Mouse (Mus musculus) erythroblast, embryonic 14.5 days (primary cell): ENCODE measurements around the gene Ghrhr. TPM values are rescaled to one million over a fixed set of nuclear protein-coding genes. Genes with fewer than 3 reads are reported as not detected.

Experiments
- H3K27me3 ChIP-seq: 2 replicates; pipeline ENCODE4 v1.6.1; 2012; ENCODE audit warnings: inconsistent platforms; ENCODE audit not compliant: control insufficient read depth
- H3K36me3 ChIP-seq: 2 replicates; pipeline ENCODE4 v1.6.1; 2012; ENCODE audit warnings: mild to moderate bottlenecking, inconsistent platforms; ENCODE audit not compliant: control insufficient read depth
- H3K4me1 ChIP-seq: 2 replicates; pipeline ENCODE4 v1.6.1; 2012; ENCODE audit warnings: inconsistent platforms; ENCODE audit not compliant: control insufficient read depth
- H3K4me3 ChIP-seq: replicated peaks from 2 replicates; pipeline ENCODE3; 2012; ENCODE audit warnings: moderate library complexity, mild to moderate bottlenecking, inconsistent platforms
- H3K9me3 ChIP-seq: 2 replicates; pipeline ENCODE4 v1.6.1; 2012; ENCODE audit warnings: low read length, inconsistent platforms, mixed read lengths; ENCODE audit not compliant: control insufficient read depth
- GATA1 ChIP-seq: IDR thresholded peaks from 2 replicates; pipeline ENCODE4 v1.6.1; 2012; ENCODE audit warnings: low read length, inconsistent platforms, mixed read lengths
- TAL1 ChIP-seq: IDR thresholded peaks from 3 replicates; pipeline ENCODE4 v1.6.1; 2012; ENCODE audit warnings: low read length, inconsistent platforms, mixed read lengths
- polyA plus RNA-seq: library from polyadenylated mRNA; stranded (reverse); fragments of >175 nt; gene quantifications from 2 replicates; pipeline ENCODE4 v1.2.3, GENCODE M21; 2012

Ghrhr gene
- polyA plus RNA-seq, 1 experiment = not detected

- H3K4me3 ChIP-seq = no peak overlapping the region
- no peaks in the 10 kb centered on the region for H3K4me1 ChIP-seq
- TF ChIP-seq GATA1 (no peak), TAL1 (no peak)
- peaks cover 5% of the 10 kb centered on the region for H3K27me3 ChIP-seq
- no peaks in the 10 kb centered on the region for H3K36me3 ChIP-seq
- H3K9me3 ChIP-seq = no peaks in the 10 kb centered on the region
These were observed 23.0 kb downstream of the Ghrhr start for GRCm38 (mm10) chr6:55398869-55399628.

- H3K27me3 ChIP-seq = peaks cover 5% of the 10 kb centered on the region
- no peak overlapping the region for H3K4me3 ChIP-seq
- no peaks in the 10 kb centered on the region for H3K36me3 ChIP-seq
- H3K4me1 ChIP-seq = no peaks in the 10 kb centered on the region
- TF ChIP-seq GATA1 (no peak), TAL1 (no peak)
- H3K9me3 ChIP-seq = no peaks in the 10 kb centered on the region
These were observed 23.8 kb downstream of the Ghrhr start for GRCm38 (mm10) chr6:55399910-55400309.

GRCm38 (mm10) chr6:55402041-55402776 is 26.1 kb downstream of the Ghrhr start:
- TF ChIP-seq TAL1 (no peak), GATA1 (no peak)
- Histone ChIP-seq H3K27me3 (peaks cover 1% of the 10 kb centered on the region), H3K36me3 (no peaks in the 10 kb centered on the region)

GRCm38 (mm10) chr6:55403411-55404309 is 27.6 kb downstream of the Ghrhr start:
- TF ChIP-seq TAL1 = no peak
- TF ChIP-seq GATA1 = no peak
- Histone ChIP-seq H3K4me1 (no peaks in the 10 kb centered on the region), H3K36me3 (no peaks in the 10 kb centered on the region), H3K9me3 (no peaks in the 10 kb centered on the region), H3K4me3 (no peak overlapping the region), H3K27me3 (no peaks in the 10 kb centered on the region)

More at GRCm38 (mm10) chr6:55402041-55402776, 26.1 kb downstream of the Ghrhr start:
- H3K4me3 ChIP-seq = no peak overlapping the region
- H3K4me1 ChIP-seq = no peaks in the 10 kb centered on the region
- H3K9me3 ChIP-seq = no peaks in the 10 kb centered on the region

GRCm38 (mm10) chr6:55404421-55404990 is 28.4 kb downstream of the Ghrhr start:
- Histone ChIP-seq H3K9me3 (no peaks in the 10 kb centered on the region), H3K36me3 (no peaks in the 10 kb centered on the region), H3K27me3 (no peaks in the 10 kb centered on the region), H3K4me3 (no peak overlapping the region), H3K4me1 (no peaks in the 10 kb centered on the region)
- TF ChIP-seq TAL1 (no peak), GATA1 (no peak)

- Histone ChIP-seq H3K4me1 (no peaks in the 10 kb centered on the region), H3K36me3 (no peaks in the 10 kb centered on the region), H3K27me3 (no peaks in the 10 kb centered on the region), H3K9me3 (no peaks in the 10 kb centered on the region), H3K4me3 (no peak overlapping the region)
- no peak for TF ChIP-seq TAL1
- no peak for TF ChIP-seq GATA1
These were observed 31.2 kb downstream of the Ghrhr start for GRCm38 (mm10) chr6:55407345-55407744.

- Histone ChIP-seq H3K4me3 (no peak overlapping the region), H3K27me3 (no peaks in the 10 kb centered on the region), H3K36me3 (no peaks in the 10 kb centered on the region), H3K4me1 (no peaks in the 10 kb centered on the region), H3K9me3 (no peaks in the 10 kb centered on the region)
- TF ChIP-seq GATA1 (no peak), TAL1 (no peak)
These were observed 34.2 kb downstream of the Ghrhr start for GRCm38 (mm10) chr6:55410119-55410775.

- no peaks in the 10 kb centered on the region for H3K36me3 ChIP-seq
- H3K9me3 ChIP-seq = no peaks in the 10 kb centered on the region
- no peaks in the 10 kb centered on the region for H3K4me1 ChIP-seq
- TF ChIP-seq GATA1 (no peak), TAL1 (no peak)
- no peak overlapping the region for H3K4me3 ChIP-seq
- no peaks in the 10 kb centered on the region for H3K27me3 ChIP-seq
These were observed 34.9 kb downstream of the Ghrhr start for GRCm38 (mm10) chr6:55410977-55411376.
